Mouse (Mus musculus): ENCODE data around the gene Pramef12. TPM values are rescaled to one million over a fixed set of nuclear protein-coding genes. Genes with fewer than 3 reads are reported as not detected.
"Not testable (repeated sequence)": the region's sequence is repeated elsewhere in the genome, so short reads cannot be mapped to it uniquely, and the experiment has no call there.

Pramef12 gene
- polyA plus RNA-seq, 1 experiment from 2014 or later, result not detected

GRCm38 (mm10) chr4:144402712-144403111 lies 5.6 kb downstream of the Pramef12 start:
- ATAC-seq (ENCODE audit: low read depth), result no peak
- H3K9me3 ChIP-seq, result no peaks in the 10 kb centered on the region
- no peak overlapping the region for H3K27ac ChIP-seq (replicated peaks)
- H3K4me2 ChIP-seq, result no peak overlapping the region
- no peaks in the 10 kb centered on the region for H3K36me3 ChIP-seq
- no peak overlapping the region for H3K9ac ChIP-seq
- no peaks in the 10 kb centered on the region for H3K4me1 ChIP-seq (replicated peaks)
- no peaks in the 10 kb centered on the region for H3K27me3 ChIP-seq
- H3K4me3 ChIP-seq, result no peak overlapping the region
- WGBS, result 92% methylated on average over 4 of the region's 4 CpGs

- H3K4me2 ChIP-seq, result no peak overlapping the region
- 36% methylated on average over 3 of the region's 3 CpGs for WGBS
- no peak overlapping the region for H3K9ac ChIP-seq
- H3K4me3 ChIP-seq, result no peak overlapping the region
- H3K27me3 ChIP-seq, result no peaks in the 10 kb centered on the region
- no peak for ATAC-seq (ENCODE audit: low read depth)
- H3K9me3 ChIP-seq, result 0 out of 2 replicates have a peak, but pooled peaks cover 8% of the 10 kb centered on the region
- no peaks in the 10 kb centered on the region for H3K36me3 ChIP-seq
- H3K27ac ChIP-seq (replicated peaks), result no peak overlapping the region
- H3K4me1 ChIP-seq (replicated peaks), result no peaks in the 10 kb centered on the region
Measured at GRCm38 (mm10) chr4:144396316-144396715, 11.9 kb downstream of the Pramef12 start.

- H3K4me2 ChIP-seq, result no peak within 1 kb of the TSS
- H3K9me3 ChIP-seq, result peaks cover 12% of the 10 kb centered on the region; the same call in 1 of the 2 replicates
- no peaks in the 10 kb centered on the region for H3K4me1 ChIP-seq (replicated peaks)
- no peaks in the 10 kb centered on the region for H3K27me3 ChIP-seq
- no peak within 1 kb of the TSS for H3K4me3 ChIP-seq
- H3K36me3 ChIP-seq, result no peaks in the 10 kb centered on the region
- no peak within 1 kb of the TSS for H3K9ac ChIP-seq
- WGBS, result 56% methylated on average over 2 of the region's 2 CpGs
- no peak within 1 kb of the TSS for H3K27ac ChIP-seq (replicated peaks)
- ATAC-seq (ENCODE audit: low read depth), result no peak
Measured at GRCm38 (mm10) chr4:144377911-144378310, 30.4 kb downstream of the Pramef12 start, which contains the start of gene Pramef20. Gene Pramef20 (minus strand): TSS chr4:144377933.

- H3K4me2 ChIP-seq; H3K9ac ChIP-seq; H3K4me1 ChIP-seq (replicated peaks); H3K9me3 ChIP-seq; H3K4me3 ChIP-seq; H3K36me3 ChIP-seq; H3K27ac ChIP-seq (replicated peaks); ATAC-seq (ENCODE audit: low read depth); H3K27me3 ChIP-seq: not testable (repeated sequence)
- 87% methylated on average over 3 of the region's 3 CpGs for WGBS
Measured at GRCm38 (mm10) chr4:144357642-144358041, 50.6 kb downstream of the Pramef12 start, which contains the start of gene Gm13119. Gene Gm13119 (plus strand): TSS chr4:144357942.

Other genes with a start within 250 kb of the Pramef12 start
- not detected in 2 replicates for gene Oog3, start 245.8 kb downstream of the Pramef12 start, polyA plus RNA-seq (2015; fragmentation: Nextera tagmentation; extraction: Ambion mirVana)
- gene Oog2, start 217.7 kb downstream of the Pramef12 start, polyA plus RNA-seq (2015; fragmentation: Nextera tagmentation; extraction: Ambion mirVana), result not detected in 2 replicates
- not detected in 2 replicates for gene C87977, start 195.1 kb downstream of the Pramef12 start, polyA plus RNA-seq (2015; fragmentation: Nextera tagmentation; extraction: Ambion mirVana)
- gene Pramel5, start 128.0 kb downstream of the Pramef12 start, polyA plus RNA-seq (2015; fragmentation: Nextera tagmentation; extraction: Ambion mirVana), result not detected in 2 replicates
- gene Gm13128, start 78.2 kb downstream of the Pramef12 start, polyA plus RNA-seq (2015; fragmentation: Nextera tagmentation; extraction: Ambion mirVana), result not detected in 2 replicates
- gene Gm13119, start 50.5 kb downstream of the Pramef12 start, polyA plus RNA-seq (2015; fragmentation: Nextera tagmentation; extraction: Ambion mirVana), result not detected in 2 replicates
- not detected in 2 replicates for gene Pramef20, start 30.5 kb downstream of the Pramef12 start, polyA plus RNA-seq (2015; fragmentation: Nextera tagmentation; extraction: Ambion mirVana)
- not detected in 2 replicates for gene 1700012P22Rik, start 30.3 kb upstream of the Pramef12 start, polyA plus RNA-seq (2015; fragmentation: Nextera tagmentation; extraction: Ambion mirVana)
- gene Gm9944, start 44.9 kb upstream of the Pramef12 start, polyA plus RNA-seq (2015; fragmentation: Nextera tagmentation; extraction: Ambion mirVana), result not detected in 2 replicates
- not detected in 2 replicates for gene Aadacl3, start 55.3 kb upstream of the Pramef12 start, polyA plus RNA-seq (2015; fragmentation: Nextera tagmentation; extraction: Ambion mirVana)
- gene 9430007A20Rik, start 111.4 kb upstream of the Pramef12 start, polyA plus RNA-seq (2015; fragmentation: Nextera tagmentation; extraction: Ambion mirVana), result not detected in 2 replicates
- not detected in 2 replicates for gene Gm13124, start 156.7 kb upstream of the Pramef12 start, polyA plus RNA-seq (2015; fragmentation: Nextera tagmentation; extraction: Ambion mirVana)
- not detected in 2 replicates for gene Aadacl4, start 205.2 kb upstream of the Pramef12 start, polyA plus RNA-seq (2015; fragmentation: Nextera tagmentation; extraction: Ambion mirVana)

All from neural tube, embryonic 13.5 days (tissue).